Mouse (Mus musculus) hindbrain, embryonic 16.5 days (tissue): Measurements from ENCODE around the gene Pmvk. TPM values are rescaled to one million over a fixed set of nuclear protein-coding genes. Genes with fewer than 3 reads are reported as not detected.
"Not testable (repeated sequence)": the region's sequence is repeated elsewhere in the genome, so short reads cannot be mapped to it uniquely, and the experiment has no call there.

ENCODE experiments used
- ATAC-seq: fragments of 200-750 bp; cut with Nextera tagmentation; 2 replicates; pipeline ENCODE4 v1.8.0; 2017; ENCODE audit warnings: moderate TSS enrichment, moderate library complexity
- H3K27ac ChIP-seq: fragments of 300-500 bp; sonication (generic); 2 replicates; pipeline ENCODE4 v1.5.1; 2014; ENCODE audit warnings: low read depth, mild to moderate bottlenecking, control low read depth, low read length, moderate library complexity
- H3K27me3 ChIP-seq: fragments of 300-500 bp; sonication (generic); replicated peaks from 2 replicates; pipeline ENCODE4 v1.6.1; 2014; ENCODE audit warnings: low read length; ENCODE audit not compliant: control insufficient read depth, insufficient read depth
- H3K36me3 ChIP-seq: fragments of 300-500 bp; sonication (generic); 2 replicates; pipeline ENCODE4 v1.6.1; 2014; ENCODE audit warnings: mild to moderate bottlenecking, low read length, moderate library complexity, mixed read lengths; ENCODE audit not compliant: control insufficient read depth, insufficient read depth
- H3K4me1 ChIP-seq: fragments of 300-500 bp; sonication (generic); 2 replicates; pipeline ENCODE4 v1.6.1; 2014; ENCODE audit warnings: low read depth, low read length; ENCODE audit not compliant: control insufficient read depth, insufficient read depth
- H3K4me2 ChIP-seq: fragments of 300-500 bp; sonication (generic); 2 replicates; pipeline ENCODE4 v1.6.1; 2014; ENCODE audit warnings: mild to moderate bottlenecking, low read length, control low read depth, moderate library complexity
- H3K4me3 ChIP-seq: fragments of 300-500 bp; sonication (generic); 2 replicates; pipeline ENCODE4 v1.5.1; 2014; ENCODE audit warnings: mild to moderate bottlenecking, low read length, control low read depth, moderate library complexity
- H3K9ac ChIP-seq: fragments of 300-500 bp; sonication (generic); 2 replicates; pipeline ENCODE4 v1.6.1; 2014; ENCODE audit warnings: low read depth, mild to moderate bottlenecking, control low read depth, low read length, moderate library complexity
- H3K9me3 ChIP-seq: fragments of 300-500 bp; sonication (generic); 2 replicates; pipeline ENCODE4 v1.6.1; 2014; ENCODE audit warnings: mild to moderate bottlenecking, low read length, moderate library complexity; ENCODE audit not compliant: control insufficient read depth
- WGBS: fragments of 180-500 bp; shearing (Covaris S2); extraction: QIAGEN DNeasy Blood & Tissue Kit; methylation state at CpG from one replicate; pipeline ENCODE4 v1.1.7; 2014; 5-methylcytosine and 5-hydroxymethylcytosine counted together
- polyA plus RNA-seq: library from polyadenylated mRNA; unstranded; fragments of >200 nt; fragmentation: Nextera tagmentation; extraction: Ambion mirVana; gene quantifications from 2 replicates; pipeline ENCODE4 v1.2.1, GENCODE M21; 2015

The Pmvk gene
- polyA plus RNA-seq, 1 experiment from 2014 or later, result 156 TPM

DNA sequence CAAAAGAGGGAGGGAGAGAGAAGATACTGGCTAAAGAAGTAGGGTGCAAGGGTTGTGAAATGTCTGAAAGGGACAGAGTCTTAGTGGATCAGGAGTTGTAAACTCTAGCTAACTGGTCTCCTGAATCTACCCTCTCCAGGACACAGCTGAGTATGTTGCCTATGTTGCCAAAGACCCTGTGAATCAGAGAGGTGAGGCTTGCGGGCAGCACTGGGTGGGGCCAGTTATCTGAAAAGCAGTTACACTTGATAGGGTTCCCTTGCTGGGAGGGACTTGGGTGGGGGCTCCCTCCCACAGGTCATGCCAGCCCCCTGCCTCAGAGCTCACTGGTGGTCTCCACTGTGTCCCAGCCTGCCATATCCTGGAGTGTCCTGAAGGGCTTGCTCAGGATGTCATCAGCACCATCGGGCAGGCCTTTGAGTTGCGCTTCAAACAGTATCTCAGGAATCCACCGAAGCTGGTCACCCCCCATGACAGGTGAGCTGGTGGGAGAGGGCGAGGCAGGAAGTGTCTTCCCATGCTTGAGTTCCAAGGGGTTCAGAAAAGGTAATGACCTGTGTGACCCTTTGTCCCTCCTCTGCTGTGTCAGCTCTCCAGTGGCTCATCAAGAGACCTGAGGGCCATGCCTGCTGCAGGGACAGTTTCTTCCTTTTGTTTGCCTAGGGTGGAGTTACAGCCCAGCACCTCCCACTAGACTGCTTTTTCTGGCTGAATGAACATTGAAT is 29.8 kb upstream of the Pmvk start:
- Histone ChIP-seq H3K4me1 (peaks cover 12% of the 10 kb centered on the region), H3K36me3 (no peaks in the 10 kb centered on the region), H3K9ac (no peak overlapping the region), H3K4me3 (no peak overlapping the region), H3K27ac (no peak overlapping the region), H3K9me3 (no peaks in the 10 kb centered on the region), H3K27me3 (no peaks in the 10 kb centered on the region), H3K4me2 (no peak overlapping the region)
- no peak for ATAC-seq
- 98% methylated on average over 5 of the region's 5 CpGs for WGBS

DNA sequence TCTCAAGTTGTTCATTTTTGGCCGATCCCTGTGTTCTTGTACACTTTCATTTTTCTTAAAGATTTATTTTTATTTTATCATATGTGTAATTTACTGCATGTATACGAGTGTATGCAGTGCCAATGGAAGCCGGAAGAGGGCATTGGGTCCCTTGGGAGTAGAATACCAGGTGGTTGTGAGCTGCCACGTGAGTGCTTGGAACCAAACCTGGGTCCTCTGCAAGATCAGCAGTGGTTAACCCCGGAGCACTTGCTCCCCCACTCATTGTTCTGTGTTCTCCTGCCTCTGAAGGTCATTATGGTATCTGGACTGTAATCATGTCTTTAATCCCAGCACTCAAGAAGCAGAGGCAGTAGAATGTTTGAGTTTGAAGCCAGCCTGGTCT is 29.2 kb upstream of the Pmvk start:
- ATAC-seq, result no peak
- H3K27me3 ChIP-seq, result no peaks in the 10 kb centered on the region
- no peaks in the 10 kb centered on the region for H3K9me3 ChIP-seq
- H3K36me3 ChIP-seq, result no peaks in the 10 kb centered on the region
- H3K4me2 ChIP-seq, result no peak overlapping the region
- 85% methylated on average over 5 of the region's 5 CpGs for WGBS
- H3K4me1 ChIP-seq, result peaks cover 7% of the 10 kb centered on the region
- H3K9ac ChIP-seq, result no peak overlapping the region
- no peak overlapping the region for H3K27ac ChIP-seq
- no peak overlapping the region for H3K4me3 ChIP-seq

- Histone ChIP-seq H3K4me2 (no peak overlapping the region), H3K9me3 (no peaks in the 10 kb centered on the region), H3K4me3 (no peak overlapping the region), H3K27ac (no peak overlapping the region), H3K4me1 (peaks cover 7% of the 10 kb centered on the region), H3K27me3 (no peaks in the 10 kb centered on the region), H3K36me3 (no peaks in the 10 kb centered on the region), H3K9ac (no peak overlapping the region)
- WGBS, result 93% methylated on average over 4 of the region's 4 CpGs
- ATAC-seq, result no peak
These were observed 28.5 kb upstream of the Pmvk start for GRCm38 (mm10) chr3:89425876-89426275.

- H3K9ac ChIP-seq, result not testable (repeated sequence)
These were observed 25.3 kb upstream of the Pmvk start for GRCm38 (mm10) chr3:89429021-89429420.

GRCm38 (mm10) chr3:89430171-89431159 is 23.9 kb upstream of the Pmvk start, which contains the start of gene Pygo2:
Gene Pygo2, plus strand, starts transcription at chr3:89430214.
- H3K36me3 ChIP-seq, result peaks cover 12% of the 10 kb centered on the region
- no peaks in the 10 kb centered on the region for H3K27me3 ChIP-seq
- H3K9ac ChIP-seq, result peak within 1 kb of the TSS; percentile 100
- peak within 1 kb of the TSS; percentile 90 for H3K4me2 ChIP-seq
- ATAC-seq, result peak; percentile 99
- peak within 1 kb of the TSS; percentile 89 for H3K27ac ChIP-seq
- H3K4me1 ChIP-seq, result peaks cover 14% of the 10 kb centered on the region
- peak within 1 kb of the TSS; percentile 99 for H3K4me3 ChIP-seq
- WGBS, result 3% methylated on average over 61 of the region's 68 CpGs
- no peaks in the 10 kb centered on the region for H3K9me3 ChIP-seq

More at GRCm38 (mm10) chr3:89429021-89429420, 25.3 kb upstream of the Pmvk start:
- H3K4me3 ChIP-seq, H3K27ac ChIP-seq, H3K36me3 ChIP-seq, H3K27me3 ChIP-seq, H3K4me2 ChIP-seq, ATAC-seq, H3K9me3 ChIP-seq: not testable (repeated sequence)
- peaks cover 14% of the 10 kb centered on the region for H3K4me1 ChIP-seq
- WGBS, result 95% methylated on average over 6 of the region's 7 CpGs

- no peak overlapping the region for H3K27ac ChIP-seq
- no peak overlapping the region for H3K4me3 ChIP-seq
- H3K36me3 ChIP-seq, result peaks cover 12% of the 10 kb centered on the region
- no peak for ATAC-seq
- no peak overlapping the region for H3K4me2 ChIP-seq
- H3K9me3 ChIP-seq, result no peaks in the 10 kb centered on the region
- no peaks in the 10 kb centered on the region for H3K27me3 ChIP-seq
- 94% methylated on average over 8 of the region's 8 CpGs for WGBS
- peaks cover 14% of the 10 kb centered on the region for H3K4me1 ChIP-seq
- no peak overlapping the region for H3K9ac ChIP-seq
These were observed 21.7 kb upstream of the Pmvk start for GRCm38 (mm10) chr3:89432606-89433005.

DNA sequence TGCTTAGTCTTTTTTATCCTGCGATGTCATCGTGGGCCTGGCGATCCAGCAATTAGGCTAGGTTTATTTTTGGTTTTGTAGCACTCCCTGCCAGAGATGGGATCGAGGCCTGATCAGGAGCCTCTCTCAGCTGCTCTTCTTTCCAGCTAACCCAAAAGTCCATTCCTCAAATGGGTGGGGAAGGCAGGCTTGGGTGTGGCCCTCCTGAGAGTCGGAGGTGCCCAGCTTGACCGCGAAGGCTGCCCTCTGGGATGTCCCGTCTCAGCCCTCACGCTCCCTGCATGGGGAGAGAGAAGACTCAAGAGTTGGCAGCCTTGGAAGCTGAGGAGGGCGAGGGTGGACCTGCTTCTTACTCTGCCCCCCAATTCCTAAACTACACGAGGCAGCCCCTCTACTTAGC is 19.8 kb upstream of the Pmvk start:
- Histone ChIP-seq H3K4me1 (peaks cover 14% of the 10 kb centered on the region), H3K36me3 (peaks cover 12% of the 10 kb centered on the region), H3K9me3 (no peaks in the 10 kb centered on the region), H3K9ac (no peak overlapping the region), H3K27ac (no peak overlapping the region), H3K4me2 (no peak overlapping the region), H3K27me3 (no peaks in the 10 kb centered on the region), H3K4me3 (no peak overlapping the region)
- no peak for ATAC-seq
- 81% methylated on average over 11 of the region's 11 CpGs for WGBS

DNA sequence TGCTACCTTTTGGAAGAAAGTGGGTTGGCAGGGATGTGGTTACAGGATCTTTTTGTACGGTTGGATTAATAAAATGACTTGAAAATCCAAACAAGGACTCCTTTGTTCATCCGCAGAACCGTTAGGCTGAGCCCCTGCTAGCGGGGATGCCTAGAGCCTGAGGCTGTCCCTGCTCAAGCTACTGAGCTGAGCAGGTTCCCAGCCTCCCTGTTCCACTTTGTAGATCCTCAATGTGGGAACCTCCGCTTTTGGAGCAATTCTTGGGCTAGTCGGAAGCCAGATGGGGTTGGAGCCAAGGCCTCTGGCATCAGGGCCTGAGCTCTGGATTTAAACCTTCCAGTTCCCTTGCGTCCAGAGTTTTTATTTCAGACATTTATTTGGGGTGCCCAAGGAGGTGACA is 19.3 kb upstream of the Pmvk start:
- 72% methylated on average over 7 of the region's 7 CpGs for WGBS
- Histone ChIP-seq H3K27me3 (no peaks in the 10 kb centered on the region), H3K4me3 (no peak overlapping the region), H3K4me1 (peaks cover 14% of the 10 kb centered on the region), H3K9me3 (no peaks in the 10 kb centered on the region), H3K27ac (no peak overlapping the region), H3K4me2 (no peak overlapping the region), H3K36me3 (peaks cover 12% of the 10 kb centered on the region), H3K9ac (no peak overlapping the region)
- no peak for ATAC-seq
